Mouse (Mus musculus): ENCODE results near the gene Sipa1l3.

DNA sequence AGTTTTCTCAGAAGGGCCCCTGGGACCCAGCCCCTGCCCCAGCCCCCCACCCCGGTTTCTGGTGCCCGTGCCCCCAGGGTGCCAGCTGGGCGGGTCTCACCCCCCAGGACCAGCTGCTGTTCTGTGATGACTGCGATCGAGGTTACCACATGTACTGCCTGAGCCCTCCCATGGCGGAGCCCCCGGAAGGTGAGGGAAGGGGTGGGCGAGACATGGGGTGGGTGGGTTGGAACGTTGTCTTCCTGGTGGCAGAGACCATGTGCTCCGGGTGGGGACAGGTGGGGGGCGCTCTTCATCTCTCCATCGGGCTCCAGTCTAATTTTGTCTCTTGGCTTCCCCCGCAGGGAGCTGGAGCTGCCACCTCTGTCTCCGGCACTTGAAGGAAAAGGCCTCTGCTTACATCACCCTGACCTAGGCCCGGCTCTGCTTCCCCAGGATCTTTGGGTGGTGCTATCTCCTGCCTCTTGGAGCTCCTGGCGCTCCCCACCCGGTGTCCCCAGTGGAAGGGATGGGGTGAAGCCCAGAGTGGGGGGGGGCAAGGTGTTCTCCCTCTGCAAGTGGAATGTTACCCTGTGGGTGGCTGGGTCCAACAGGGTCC lies 202.2 kb downstream of the Sipa1l3 start:
- TF ChIP-seq CTCF (IDR thresholded peaks at IDR 0.05; ENCODE audit: borderline replicate concordance, control insufficient read depth, extremely low read depth, insufficient read depth, low read length, poor library complexity), result no peak
- TF ChIP-seq POLR2A (IDR thresholded peaks at IDR 0.05; ENCODE audit: control insufficient read depth, extremely low read depth, insufficient read depth, low read length, poor library complexity), result no peak

Data from thymus, adult 2 months (tissue).